Mouse (Mus musculus) megakaryocyte, adult 5-6 weeks (primary cell): ENCODE data around the gene Alkbh4. TPM values are rescaled to one million over a fixed set of nuclear protein-coding genes. Genes with fewer than 3 reads are reported as not detected.
A peak's percentile ranks its signal among the peaks of the same experiment; 100 is the strongest.
"Not testable (repeated sequence)": the region's sequence is repeated elsewhere in the genome, so short reads cannot be mapped to it uniquely, and the experiment has no call there.

Experiments
- ATAC-seq: 2 replicates; pipeline ENCODE4 v1.8.0; 2016; ENCODE audit warnings: mild to moderate bottlenecking, inconsistent platforms; ENCODE audit not compliant: poor library complexity, severe bottlenecking
- total RNA-seq, 2 experiments: library from RNA; stranded (forward) in 1 of 2; stranded (reverse) in 1 of 2; fragments of 153-499, 151-499 nt in 1 of 2; fragments of 221-1000, 200-1000 nt in 1 of 2; gene quantifications; 2 replicates each; pipeline versions ENCODE4 v1.2.3 to v1.2.4; 2015 to 2017

Alkbh4 gene
- total RNA-seq, 2 experiments from 2014 or later: 11.2 to 14.0 TPM

DNA sequence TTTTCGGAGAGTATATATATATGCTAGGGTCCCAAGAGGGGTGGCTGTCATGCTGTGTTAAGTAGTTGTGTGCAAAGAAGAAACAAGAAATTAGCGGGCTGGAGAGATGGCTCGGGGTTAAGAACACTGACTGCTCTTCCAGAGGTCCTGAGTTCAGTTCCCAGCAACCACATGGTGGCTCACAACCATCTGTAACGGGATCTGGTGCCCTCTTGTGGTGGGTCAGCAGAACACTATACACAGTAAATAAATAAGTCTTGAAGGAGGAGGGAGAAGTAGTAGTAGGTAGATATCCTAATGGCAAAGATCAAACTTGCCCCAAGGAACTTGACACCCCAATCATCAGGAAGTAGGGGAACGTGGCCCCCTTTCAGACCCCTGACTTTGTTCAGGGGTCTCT is 6.8 kb downstream of the Alkbh4 start:
- no peak for ATAC-seq

DNA sequence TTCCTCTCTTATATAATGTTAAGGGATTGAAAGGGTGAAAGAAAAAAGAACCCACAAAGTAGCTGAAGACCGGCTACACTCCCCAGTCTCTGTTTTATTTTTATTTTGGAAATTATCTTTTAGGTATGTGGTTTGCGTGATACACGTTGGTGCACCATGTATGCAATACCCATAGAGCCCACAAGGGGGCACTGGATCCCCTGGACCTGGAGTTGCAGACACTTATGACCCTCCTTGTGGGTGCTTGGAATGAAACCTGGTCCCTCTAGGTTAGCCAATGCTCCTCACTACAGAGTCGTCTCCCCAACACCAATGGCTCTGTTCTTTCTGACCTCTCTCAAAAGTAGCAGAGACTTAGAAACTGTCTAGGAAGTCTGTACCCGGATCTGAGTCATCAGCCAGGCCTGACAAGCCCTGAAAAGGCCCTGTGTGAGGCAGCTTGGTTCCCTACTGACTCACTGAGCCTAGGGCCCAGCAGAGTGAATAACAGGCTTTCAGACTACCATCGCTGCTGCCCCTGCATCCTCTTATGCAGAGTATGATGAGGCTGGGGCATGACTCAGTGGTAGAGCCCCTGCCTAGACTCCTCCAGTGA is 7.3 kb downstream of the Alkbh4 start:
- ATAC-seq: no peak

DNA sequence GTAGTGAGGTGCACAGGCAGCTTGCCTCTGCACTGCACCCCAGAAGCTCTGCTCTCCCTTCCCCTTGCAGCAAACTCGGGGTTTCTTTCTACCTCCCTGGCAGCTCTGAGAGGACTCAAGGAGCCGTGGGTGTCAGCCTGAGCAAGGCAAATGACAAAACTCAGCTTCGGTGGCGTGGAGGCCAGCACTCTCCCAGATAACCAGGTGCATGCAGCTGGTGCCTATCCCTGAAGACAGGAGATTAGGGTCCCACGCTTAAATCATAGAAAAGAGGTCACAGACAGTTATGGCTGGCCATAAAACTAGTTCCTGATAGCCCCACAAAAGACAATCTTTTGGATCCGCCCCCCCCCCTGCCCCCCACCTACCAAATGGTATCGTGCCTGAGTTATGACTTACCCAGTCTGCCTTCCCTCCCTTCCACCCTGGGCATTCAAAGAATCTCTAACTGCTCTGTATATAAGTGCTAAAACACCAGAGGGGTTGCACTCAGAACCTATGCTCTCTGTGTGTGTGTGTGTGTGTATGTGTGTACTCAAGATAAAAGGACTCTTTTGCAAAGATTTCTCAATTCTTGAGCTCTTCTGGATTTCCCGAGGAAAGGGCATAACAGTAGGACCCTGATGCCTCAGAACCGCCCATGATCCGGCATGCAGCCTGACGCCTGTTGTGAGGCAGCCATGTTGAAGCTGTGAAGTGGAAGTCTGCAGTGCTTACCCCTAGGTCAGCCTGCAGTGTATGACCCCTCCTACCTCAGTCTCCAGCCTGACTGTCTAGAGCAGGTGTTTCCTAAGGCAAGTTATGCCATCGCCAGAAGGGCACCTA is 8.9 kb downstream of the Alkbh4 start:
- ATAC-seq: no peak

DNA sequence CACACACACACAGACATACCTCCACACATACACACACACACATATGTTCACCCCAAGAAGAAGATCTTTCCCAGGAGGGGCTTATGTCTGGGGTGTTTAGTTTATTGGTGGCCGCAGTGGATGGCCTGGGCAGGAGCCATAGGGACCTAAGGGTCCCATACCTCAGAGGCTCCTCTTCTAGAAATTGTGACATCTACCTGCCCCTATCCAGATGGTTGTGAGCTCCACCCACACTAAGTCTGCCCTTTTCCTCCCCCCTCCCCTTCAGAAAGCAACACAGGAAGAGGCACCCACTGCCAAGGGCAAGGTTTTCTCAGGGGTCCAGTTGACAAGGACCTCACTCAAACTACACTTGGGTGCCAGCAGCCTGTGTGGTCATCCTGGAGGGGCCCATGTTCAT is 11.0 kb downstream of the Alkbh4 start:
- no peak for ATAC-seq

DNA sequence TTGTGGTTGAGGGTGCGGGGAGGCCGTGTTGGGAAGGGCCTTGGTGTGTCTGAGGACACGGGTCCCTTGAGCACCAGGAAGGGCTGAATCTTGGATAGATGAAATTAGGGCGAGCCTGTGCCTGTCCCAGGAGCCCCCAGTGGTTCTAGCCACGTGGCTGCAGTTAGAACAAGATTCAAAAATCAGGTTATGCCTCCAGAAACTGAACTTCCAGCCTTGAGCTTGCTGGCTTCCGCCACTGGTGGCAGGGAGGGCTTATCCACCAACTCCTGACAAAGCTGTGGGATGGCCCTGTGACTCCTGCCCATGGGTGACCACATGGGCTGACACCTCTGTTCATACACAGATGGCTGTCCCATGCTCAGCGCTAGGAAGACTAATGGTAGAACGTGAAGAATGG is 11.8 kb downstream of the Alkbh4 start:
- no peak for ATAC-seq

DNA sequence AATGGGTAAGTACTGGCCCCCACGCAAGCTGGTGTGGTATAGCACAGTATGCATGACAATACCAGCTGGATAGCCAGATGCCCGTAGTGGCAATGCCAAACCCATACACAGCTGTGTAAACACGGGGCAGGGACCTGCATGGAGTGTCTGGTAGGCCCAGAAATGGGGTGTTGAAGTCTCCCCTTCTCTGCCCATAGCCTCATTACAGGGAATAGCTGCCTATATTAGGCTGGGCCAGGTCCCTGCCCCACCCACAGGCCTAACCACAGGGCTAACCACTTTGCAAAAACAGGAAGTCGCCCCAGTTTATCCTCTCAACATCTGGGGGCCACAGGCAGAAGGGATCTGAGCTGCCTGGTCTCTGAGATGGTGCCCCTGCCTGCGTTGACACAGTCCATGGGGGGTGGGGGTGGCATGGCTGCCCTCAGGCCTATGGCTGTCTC is 13.2 kb downstream of the Alkbh4 start:
- peak; percentile 90 for ATAC-seq

DNA sequence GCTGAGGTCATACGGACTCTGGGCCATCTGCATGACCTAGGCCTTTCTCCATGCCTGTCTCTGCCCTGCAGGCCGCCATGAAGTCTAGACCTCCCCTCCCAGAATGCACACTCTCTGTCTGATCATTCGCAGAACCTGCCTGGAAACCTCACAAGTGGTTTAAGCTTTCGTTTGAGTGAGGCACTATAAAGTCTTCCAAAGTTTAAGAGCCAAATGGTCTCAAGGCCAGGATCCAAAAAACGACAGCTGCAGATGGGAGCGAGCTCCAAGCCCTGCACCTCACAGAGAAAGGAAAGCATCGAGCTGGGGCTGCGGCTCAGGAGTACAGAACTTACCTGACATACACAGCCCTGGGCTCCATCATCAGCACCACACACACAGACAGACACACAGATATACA is 16.4 kb downstream of the Alkbh4 start:
- ATAC-seq: no peak

DNA sequence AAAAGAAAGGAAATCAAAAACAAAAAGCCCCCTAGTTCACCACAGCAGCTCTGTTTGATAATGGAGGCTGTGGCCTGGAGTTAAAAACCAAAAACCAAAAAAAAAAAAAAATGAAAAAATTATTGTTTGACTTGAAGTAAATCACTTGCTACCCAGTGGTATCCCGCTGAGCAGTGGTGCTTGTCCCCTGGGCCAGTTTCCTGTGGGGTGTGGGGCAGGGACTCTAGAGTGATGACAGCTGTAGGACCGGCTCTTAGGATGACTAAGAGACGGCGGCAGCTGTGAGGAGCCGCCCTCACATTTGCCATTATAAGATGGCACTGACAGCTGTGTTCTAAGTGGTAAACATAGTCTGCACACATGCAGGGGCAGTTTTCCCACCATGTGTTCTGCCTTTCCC is 19.5 kb downstream of the Alkbh4 start:
- ATAC-seq: no peak

DNA sequence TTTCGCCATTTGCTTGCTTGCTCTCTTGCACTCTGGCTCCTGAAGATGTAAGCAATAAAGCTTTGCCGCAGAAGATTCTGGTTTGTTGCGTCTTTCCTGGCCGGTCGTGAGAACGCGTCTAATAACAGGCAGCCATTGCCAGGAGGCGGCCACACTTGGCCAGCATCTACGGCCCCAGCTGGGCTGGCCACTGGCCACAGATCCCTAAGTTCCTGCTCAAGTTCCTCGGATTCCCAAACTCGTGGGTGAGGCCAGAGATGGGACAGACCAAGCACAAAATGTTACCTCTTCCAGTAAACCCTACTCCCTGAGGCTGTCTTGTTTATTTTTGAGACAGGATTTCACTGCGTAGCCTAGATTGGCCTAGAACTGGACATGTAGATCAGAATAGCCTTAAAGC is 24.1 kb downstream of the Alkbh4 start:
- ATAC-seq: not testable (repeated sequence)

DNA sequence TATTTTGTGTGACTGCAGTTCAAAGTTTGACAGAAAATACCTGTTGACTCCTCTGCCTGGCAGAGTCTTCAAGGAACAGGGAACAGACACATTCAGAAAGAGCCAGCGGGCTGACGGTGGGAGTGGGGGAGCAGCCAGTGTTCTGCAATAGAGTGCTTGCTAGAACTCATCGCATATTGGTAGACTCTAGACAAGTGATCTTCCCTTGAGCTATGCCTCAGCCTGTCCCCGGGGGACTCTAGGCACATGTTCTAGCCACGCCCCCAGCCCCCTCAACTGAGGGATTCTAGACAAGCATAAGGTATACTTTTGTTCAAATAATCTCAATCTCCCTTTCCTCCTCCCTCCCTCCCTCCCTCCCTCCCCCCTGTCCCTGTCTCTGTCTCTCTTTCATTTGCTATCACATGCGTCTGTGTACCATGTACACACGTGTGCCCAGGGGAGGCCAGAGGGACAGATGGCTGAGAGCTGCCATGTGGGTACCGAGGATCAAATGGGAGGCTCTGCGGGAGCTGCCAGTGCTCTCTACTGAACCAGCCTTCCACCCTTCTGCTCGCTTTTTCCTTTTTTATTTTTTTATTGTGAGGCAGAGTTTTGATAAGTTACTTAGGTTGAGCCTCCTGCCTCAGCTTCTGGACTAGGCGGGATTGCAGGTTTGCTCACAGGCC is 28.0 kb downstream of the Alkbh4 start:
- ATAC-seq: no peak

DNA sequence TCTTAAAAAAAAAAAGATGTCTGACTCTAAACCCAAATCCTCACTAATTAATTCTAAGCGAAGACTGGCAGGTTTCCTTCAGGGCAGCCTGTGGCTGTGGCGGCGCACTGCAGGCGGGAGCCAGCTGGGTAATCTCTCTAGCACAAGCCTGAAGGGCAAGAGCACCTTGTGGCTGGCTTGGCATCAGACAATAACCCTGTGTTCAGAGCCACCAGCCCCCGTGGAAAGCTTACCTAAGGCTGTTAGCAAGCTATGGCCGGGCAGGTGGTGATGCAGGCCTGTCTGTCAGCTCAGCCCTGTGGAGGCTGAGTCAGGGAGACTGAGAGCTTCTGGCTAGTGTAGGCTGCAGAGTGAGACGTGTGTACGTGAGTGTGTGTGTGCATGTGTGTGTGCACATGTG is 29.3 kb downstream of the Alkbh4 start:
- ATAC-seq: no peak

DNA sequence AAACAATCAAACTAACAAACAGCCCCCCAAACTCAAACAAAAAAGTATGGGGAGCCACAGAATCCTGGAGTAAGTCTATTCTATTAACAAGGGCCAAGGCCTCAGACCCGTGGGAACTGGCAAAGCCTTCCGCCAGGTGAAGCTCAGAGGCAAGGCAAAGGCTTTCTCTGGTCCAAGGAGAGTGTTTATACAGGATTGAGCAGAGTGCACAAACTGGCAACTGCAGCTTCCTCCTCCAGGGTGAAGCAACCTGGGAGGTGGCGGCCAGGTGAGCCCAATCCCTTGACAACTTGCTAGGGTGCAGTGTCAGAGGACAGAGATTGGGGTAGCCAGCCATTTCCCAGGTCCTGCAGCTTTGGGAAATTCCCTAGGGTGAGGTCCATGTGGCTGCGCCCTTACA is 31.4 kb downstream of the Alkbh4 start:
- ATAC-seq: no peak

DNA sequence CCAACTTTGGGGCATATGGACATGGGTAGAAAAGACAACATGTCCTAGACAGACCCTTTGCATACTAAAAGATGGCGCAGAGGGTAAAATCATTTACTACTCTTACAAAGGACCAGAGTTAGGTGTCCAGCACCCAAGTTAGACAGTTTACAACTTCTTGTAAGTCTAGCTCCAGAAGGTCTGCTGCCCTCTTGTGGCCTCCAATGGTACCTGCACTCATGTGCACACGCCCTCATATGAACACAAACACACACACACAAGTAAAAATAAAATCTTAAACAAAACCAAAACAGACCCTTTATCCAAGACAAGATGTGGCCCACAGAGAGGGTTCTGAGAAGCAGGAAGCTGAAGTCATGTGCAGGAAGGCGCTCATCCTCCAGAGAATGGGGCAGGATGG is 32.1 kb downstream of the Alkbh4 start:
- ATAC-seq: no peak

DNA sequence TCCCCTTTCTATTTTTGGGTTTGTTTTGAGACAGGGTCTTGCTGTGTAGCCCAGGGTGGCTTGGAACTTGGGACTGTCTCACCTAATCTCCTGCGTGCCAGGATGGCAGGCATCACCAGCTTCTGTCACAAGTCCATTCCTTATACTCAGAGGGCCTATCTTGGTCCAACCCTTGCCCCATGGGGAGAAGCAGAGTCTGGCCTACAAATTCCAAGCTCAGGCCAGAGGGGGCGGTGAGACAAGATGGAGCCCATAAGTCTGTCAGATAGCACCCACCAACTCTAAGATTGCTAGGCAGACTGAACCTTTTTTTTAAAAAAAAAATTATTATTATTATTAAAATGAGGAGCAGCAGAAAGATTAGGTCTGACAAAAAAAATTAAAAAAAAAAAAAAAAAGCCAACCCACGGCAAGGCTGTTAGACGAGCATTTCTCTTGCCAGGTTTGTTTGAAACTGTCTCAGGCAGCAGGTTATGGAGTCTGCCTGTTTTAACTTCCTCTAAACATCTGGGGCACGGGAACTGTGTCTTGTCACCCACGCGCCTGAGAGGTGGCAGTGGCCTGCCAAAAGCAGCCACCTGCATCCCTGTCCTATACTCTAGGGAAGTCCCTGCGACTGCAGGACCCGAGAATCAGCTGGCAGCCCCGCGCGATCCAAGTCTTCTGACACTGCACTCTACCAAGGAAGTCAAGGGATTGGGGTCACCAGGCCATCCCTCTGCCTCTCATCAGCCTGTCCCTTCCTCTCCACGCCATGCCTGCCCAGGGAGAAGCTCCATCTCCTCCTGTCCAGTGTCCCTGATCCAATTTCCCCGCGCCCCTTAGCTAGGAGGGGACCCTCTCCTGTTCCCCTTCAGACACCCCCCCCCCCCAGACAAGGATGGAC is 33.9 kb downstream of the Alkbh4 start:
- peak; percentile 43 for ATAC-seq

DNA sequence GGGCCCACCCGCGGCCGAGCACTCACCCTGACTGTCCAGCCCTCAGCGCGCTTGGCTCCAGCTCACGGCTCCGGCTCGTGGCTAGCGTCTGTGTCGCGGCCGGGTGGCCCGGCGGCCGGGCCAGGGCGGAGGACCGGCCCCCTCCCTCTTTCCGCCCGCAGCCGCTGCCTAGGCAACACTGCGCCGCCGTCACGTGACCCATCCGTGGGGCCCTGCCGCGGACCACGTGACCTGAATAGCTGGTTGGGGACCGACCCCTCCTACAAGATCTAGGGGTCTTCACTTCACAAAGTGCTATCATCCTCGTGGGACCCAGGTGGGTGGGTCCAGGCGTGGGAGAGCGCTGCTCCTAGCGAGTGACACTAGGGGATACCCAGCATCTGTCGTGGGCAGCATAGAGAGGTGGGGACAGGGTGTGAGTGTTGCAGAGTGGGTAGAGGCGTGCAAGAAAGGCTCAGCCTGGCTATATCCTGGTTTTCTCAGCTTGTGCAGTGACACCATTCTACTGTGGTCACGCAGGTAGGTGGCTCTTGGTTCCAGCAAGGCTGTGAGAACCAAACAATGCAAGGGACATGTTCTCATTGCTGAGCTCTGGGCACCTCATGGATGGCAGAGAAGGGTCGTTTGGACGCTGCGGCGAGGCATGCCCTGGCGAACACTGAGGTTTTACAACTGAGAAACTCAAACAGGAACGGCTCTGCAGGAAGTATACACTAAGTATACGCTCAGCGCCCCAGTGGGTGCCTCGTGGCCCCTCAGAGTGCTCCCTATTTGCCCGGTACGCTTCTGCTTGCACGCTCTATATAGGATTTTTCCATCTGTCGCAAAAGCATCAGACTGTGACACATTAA is 34.8 kb downstream of the Alkbh4 start, which contains the start of gene Orai2:
TSS of gene Orai2 (minus strand) at position 202 of the 851 bp plus-strand sequence.
- peak; percentile 61 for ATAC-seq

DNA sequence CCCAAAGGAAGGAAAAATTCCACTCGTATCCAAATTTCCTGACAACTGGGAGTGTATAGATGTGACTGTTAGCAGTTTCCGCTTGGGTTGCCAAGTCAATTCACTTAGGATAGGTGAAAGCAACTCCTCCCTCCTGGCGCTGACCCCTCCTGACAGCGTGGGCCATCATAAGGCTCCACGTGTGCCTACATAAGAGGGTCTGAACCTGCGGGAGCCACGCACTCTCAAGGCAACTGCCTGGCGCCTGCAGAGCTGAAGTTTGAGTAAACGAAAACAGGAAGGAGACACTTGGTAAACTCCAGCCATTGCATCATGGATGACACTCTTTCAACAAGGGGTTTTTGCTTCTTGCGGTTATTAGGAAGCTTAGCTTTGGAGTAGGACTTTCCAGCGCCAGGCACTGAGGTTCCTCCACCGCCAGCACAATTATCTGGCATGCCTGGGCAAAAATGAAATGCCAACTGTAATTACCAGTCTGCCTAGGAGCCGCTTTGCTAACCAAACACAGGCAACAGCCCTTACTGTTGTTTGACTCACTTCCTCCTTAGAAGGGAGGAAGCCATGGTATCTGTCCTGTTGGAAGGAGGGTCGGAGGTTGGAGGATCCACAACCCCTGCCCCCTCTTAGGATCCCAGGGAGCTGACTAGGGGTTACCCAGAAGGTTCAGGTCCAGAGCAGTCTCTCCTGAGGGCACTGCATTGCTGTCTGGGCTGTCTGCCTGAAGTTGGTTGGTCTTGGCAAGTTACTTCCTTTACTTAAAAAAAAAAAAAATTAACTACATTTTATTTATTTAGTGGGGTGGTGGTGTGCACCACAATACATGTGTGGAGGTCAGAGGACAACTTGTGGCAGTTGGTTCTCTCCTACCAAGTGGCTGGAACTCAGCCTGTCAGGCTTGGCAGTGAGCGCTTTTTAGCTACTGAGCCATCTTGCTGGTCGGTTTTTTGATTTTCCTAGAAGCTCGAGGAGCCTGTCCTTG is 35.7 kb downstream of the Alkbh4 start:
- ATAC-seq: peak; percentile 71

DNA sequence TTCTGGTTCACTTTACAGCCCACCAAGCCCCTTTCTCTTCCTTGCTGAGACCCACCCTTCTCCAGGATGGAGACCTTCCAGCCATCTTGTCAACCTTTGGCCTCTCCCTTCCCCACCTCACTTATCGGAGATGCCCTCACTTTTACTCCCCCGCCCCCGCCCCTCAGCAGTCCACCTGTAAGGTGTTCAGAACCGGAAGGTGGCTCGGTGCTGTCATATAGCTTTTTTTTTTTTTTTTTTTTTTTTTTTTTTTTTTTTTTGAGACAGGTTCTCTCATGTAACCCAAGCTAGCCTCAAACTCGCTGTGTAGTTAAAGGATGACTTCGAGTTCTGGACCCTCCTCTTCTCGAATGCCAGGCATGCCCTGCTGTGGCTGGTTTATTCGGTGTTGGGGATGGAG is 37.0 kb downstream of the Alkbh4 start:
- ATAC-seq: no peak

DNA sequence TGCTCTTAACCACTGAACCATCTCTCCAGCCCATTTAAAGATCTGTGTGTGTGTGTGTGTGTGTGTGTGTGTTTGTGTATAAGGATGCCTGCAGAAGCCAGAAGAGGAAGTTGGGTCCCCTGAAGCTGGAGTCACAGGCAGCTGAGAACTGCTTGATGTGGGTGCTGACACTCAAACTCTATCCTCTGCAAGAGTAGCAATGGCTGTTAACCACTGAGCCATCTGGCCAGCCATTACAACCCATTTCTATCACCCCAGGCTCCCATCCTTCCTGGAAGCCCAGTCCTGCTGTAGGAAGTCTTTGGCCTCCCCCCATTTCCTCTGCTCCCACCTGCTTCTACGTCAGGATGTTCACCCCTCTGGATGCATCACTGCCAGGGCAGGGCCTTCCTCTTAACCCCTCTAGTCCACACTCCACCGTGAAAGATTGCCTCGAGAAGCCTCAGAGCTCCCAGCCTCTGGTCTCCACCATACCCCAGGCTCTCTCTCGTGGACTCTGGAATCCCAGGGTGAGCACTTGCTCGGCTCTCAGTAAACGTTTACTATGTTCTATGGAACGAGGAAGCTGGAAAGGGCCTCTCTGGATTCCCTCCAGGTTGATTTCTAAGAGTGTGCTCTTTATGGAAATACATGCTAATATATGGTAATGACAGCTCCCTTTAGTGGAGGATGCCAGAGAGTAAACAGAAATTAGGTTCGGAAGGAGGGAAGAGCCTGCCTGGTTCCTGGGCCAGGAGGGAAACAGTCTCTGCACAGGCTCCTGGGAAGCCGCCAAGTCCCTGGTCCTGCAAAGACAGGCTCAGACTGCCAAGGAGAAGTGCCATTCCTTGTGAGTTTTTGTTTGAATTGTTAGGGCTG is 37.9 kb downstream of the Alkbh4 start:
- no peak for ATAC-seq
